Mouse (Mus musculus) gastrocnemius, postnatal 10 days (tissue): ENCODE measurements at regions not wholly inside any gene's neighbourhood (a gene's known extent, or its start where the extent isn't known, plus 50 kb on each side); places are given as distances from the start of the nearest gene placed in this dataset.

Experiments used
- DNase-seq: peaks from one replicate; pipeline ENCODE4 v3.0.0; 2021; ENCODE audit warnings: mixed read lengths

DNA sequence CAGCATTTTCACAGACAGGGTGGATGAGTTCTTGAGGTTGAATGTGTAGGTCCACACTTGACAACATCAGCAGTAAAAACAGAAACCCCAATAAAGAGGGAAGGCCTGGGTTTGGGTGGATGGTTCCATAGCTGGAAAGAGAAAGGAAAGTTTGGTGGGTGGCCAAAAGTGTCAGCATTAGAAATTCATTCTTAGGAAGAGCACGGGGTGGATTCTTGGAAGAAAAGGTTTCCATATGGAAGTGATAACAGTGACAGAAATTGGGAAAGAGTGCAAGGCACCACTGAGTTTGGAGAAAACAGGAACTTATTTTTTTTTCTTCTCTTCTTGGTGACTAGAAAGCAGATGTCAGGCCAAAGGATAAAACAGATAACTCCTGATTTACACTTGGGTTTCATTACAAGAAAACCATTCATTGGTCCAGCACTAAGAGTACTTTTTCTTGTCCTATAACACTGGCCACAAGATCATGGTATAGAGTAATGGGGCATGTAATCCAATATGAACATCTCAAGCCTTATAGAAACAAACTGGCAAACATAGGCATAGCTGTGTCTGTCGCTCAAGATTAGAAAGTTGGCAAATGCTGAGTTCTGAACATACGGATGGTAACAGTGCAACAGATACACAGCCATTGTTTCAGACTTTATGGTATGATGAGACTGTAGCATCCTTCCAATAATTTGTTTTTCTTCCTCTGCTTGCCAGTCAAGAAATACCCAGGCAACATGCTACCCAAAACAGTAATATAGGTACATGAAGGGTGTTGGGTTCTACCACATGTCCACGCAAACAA lies 209.7 kb upstream of the Pard3b start:
- DNase-seq, result no peak

DNA sequence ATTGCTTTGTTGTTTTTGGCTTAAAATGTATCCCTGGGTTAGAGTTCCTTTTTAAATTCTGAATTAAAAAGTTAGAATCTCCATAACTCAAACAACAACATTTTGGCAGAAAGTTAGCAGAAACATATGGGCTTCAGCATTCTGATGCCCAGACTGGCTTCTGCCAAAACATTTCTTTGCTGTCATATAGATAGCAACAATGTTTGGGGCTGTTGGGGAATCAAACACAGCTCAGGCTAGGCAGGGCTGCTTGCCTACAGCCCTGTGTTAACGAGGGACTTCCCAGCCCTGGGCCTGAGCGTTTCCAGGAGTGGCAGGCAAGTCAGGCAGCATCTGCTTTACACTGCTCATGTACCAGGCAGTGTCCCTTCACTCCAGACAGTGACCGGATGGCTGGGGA lies 201.0 kb upstream of the Pard3b start:
- no peak for DNase-seq

DNA sequence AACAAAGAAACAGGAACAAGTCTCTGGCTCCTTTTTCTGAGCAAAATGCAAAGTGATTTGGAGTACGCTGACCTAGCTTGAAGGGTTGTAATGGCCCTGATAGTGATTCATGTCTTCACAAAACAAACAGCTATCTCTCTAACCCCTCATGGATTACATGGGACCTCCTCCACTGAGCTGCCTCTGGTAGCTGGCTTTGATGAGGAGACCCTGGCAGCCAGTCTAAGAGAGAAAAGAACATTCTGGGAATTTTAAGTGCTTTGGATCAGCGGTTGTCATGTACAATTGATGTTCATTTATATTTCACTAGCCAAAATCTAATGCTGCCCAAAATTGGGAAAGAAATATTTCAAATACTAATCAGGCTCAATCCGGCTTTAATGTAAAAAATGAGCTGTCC lies 177.2 kb upstream of the Pard3b start:
- no peak for DNase-seq

GRCm38 (mm10) chr1:61470617-61471214 lies 167.9 kb upstream of the Pard3b start:
- DNase-seq, result no peak

DNA sequence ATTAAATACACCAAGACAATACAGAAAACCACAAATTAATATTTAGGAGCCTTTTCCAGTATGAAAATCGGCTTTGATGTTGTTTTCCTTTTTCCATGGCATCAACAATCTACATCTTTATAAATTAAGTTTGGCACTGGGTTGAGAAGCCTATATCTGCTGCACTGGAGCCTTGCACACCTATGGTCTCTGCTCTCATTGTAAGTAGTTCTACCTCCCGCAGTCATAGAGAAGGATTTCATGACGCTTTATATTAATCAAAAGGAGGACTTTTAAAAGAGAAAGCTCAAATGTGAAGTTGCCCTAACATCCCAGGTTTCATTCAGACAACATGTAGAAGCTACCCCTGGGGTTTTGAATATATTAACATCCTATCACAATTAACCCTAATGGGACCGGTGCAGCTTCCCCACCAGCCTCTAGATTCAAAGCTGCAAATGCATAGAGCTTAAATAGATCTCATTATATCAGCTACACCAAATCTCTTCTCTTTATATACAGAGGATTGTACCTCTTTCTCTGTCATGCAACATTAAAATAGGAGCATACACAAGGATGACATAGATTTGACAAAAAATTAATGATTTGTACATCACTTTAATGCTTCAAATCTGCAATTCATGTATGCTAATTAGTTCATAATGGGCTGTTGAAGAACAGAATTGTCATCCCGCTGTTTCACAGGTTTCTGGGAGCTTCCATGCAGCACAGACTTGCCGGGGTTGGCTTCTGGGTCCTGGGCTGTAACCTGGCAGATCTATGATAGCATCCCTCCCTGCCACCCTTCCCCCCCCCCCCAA lies 166.6 kb upstream of the Pard3b start:
- DNase-seq, result no peak

DNA sequence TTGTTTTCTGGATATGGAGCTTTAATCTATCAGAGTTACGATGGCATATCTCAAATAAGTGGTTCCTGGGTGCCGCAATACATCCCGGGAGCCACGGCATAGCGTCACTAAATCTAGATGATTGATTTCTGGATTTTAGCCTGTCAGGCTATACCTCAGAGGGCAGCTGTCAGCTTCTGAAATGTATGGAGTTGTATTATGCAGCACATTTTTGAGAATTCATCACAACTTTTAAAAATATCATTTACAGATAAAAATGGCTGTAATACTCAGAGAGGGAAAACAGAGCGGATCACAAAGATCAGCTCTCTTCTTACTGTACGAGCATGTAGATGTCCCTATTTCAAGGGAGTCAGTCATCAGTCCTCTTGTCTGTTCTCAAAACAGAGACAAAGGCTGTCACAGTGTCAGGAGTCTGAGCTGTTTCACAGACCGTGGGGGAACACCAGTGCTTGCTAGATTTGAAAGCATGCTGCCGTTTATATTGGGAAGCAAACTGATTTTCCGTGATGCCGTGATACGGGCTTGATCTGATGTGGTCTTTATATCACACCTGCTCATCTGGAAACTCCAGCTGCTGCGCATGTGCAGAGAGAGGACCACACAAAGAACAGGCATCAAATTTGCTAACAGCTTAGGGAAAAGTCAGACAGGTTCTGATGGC lies 165.9 kb upstream of the Pard3b start:
- DNase-seq, result no peak

GRCm38 (mm10) chr1:61485459-61485858 lies 153.2 kb upstream of the Pard3b start:
- no peak for DNase-seq

DNA sequence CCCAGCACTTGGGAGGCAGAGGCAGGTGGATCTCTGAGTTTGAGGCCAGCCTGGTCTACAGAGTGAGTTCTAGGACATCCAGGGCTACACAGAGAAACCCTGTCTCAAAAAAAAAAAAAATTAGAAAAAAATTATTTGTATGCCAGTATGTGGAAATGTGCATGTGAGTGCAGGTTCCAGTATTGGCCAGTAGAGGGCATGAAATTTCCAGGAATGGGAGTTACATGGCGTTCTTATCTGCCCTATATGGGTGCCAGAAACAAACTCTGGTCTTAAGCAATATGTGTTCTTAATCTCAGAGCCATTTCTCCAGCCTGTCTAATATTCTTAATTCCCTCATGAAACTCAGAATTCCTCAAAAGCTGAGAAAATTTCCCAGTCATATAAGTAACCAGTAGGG lies 113.7 kb upstream of the Pard3b start:
- DNase-seq, result no peak

DNA sequence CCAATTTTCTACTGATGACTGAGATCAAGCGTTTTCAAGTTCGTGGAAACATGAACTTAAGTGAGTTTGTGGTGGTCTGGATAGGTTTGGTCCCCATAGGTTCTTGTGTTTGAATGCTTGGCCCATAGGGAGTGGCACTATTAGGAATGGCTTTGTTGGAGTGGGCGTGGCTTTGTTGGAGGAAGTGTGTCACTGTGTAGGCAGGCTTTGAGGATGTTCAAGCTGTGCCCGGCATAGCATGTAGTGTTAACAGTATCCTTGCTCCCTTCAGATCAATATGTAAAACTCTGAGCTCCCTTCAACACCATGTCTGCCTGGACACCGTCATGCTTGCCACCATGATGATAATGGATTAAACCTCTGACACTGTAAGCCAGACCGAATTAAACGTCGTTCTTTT lies 112.7 kb upstream of the Pard3b start:
- no peak for DNase-seq

- DNase-seq, result no peak
Observed at GRCm38 (mm10) chr1:61528757-61529156, 109.9 kb upstream of the Pard3b start.

DNA sequence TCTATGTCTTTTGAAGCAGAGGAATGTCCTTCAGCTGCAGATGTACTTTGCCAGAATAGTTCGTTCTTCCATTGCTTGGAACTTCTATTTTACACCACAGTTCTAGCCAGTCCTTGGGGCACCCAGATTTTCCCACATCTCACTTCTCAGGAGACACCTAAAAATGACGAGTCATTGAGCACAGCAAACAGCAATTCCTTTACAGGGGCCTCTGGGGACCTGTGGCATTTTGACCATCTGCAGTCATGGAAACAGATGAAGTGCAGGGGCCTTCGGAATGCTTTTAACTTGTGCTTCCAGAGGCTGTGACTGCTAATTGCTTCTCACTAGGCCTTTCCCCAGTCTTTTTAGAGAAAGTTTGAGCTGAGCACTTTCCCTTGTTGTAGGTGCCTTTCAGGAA lies 108.5 kb upstream of the Pard3b start:
- no peak for DNase-seq

- DNase-seq, result peak; percentile 8
Observed at GRCm38 (mm10) chr1:61531487-61531886, 107.1 kb upstream of the Pard3b start.

GRCm38 (mm10) chr1:61540081-61540480 lies 98.5 kb upstream of the Pard3b start:
- no peak for DNase-seq

GRCm38 (mm10) chr1:61541166-61541565 lies 97.5 kb upstream of the Pard3b start:
- no peak for DNase-seq

GRCm38 (mm10) chr1:61552577-61553517 lies 85.8 kb upstream of the Pard3b start:
- DNase-seq, result peak; percentile 26

DNA sequence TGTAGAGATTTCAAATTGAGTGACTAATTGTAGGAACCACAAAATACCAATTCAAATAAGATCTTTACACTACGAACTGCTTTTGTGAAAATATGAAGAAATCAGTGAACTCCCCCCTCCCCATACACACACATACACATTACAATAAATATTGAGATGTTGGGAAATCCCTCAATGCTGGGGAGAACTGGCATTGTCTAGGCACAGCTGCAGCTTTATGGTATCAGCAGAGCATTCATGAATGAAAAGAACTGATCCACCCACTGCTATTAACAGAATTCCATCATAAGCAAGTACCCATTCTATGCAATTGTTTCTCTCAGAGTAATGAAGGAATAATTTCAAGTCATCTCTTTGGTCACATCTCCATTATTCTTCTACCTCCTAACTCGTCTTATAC lies 79.1 kb upstream of the Pard3b start:
- DNase-seq, result no peak

DNA sequence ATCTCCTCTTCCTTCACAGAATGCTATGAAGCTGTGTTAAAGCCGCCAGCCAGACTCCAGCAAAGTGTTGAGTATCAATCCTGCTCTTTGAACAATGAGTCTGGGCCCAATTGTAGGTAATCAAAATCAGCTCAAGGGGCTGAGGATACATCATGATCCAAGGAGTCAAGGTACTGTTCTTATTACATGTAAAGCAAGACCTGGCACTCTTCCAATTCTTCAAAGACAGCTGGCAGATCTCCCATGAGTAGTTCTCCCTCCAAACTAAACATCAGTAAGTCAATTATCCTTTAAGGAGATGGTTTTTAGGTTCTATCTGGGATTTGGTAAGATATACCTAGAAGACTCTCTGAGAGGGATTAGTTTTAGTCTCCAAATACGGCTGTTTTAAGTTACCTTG lies 76.5 kb upstream of the Pard3b start:
- no peak for DNase-seq

DNA sequence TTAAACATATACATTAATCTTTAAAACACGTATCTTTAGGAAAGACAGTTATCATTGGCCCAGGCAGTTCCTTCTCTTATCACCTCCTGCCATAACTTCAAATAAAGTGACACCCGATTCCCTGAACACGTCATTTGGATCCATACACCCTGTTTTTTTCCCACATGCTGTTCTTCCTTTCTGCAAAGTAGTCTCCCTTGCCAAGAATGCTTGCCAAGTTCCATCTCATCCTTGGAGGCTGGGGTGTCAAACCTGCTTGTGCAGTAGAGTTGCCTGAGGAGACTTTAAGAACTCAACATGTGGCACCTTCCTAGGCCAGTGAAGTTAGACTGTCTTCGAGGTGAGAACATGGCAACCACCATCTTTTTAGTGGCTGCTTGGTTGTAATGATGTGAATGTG lies 73.2 kb upstream of the Pard3b start:
- no peak for DNase-seq

DNA sequence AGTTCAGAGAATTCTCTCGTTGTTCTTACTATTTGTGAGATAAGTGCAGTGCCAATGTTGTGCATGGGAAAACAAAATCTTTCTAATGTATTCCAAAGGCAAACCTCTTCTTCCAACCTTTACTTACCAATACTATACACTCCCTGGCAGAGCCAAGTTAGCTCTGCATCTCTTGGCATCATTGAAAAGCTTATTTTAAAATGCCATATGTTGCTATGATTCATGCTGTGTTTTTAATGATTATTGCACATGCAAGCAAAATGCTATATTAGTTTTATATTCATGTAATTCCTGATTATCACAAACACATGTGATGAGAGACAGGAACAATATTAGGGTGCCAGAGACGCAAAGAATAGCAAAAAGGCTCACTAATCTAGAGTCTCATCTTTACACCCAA lies 64.3 kb upstream of the Pard3b start:
- no peak for DNase-seq

DNA sequence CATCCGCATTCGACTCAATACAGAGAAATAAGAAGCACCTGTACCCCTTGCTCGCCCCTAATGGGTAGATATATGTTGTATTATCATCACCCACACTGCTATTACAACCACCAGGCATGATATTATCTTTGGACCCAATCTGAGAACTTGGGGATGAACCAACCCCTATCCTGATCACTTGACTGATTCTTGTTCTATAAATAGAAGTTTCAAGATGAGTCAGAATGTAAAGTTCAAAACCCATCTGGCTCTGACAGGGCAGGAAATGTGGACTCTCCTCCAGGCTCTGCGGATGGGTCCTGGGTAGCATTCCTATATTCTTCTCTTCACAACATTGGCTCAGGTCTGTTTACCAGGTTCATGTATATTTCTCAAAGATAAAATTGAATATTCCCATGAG lies 61.9 kb upstream of the Pard3b start:
- DNase-seq, result no peak

- DNase-seq, result no peak
Observed at GRCm38 (mm10) chr1:61587251-61587650, 51.4 kb upstream of the Pard3b start.
